In genomic region chr8:102554213-102554612, GRCm38 (mm10) we compare ENCODE assay signal across 11 mouse cellular contexts.
DNase-seq lines count a peak whose midpoint lies in the region; ATAC-seq and TF ChIP-seq lines count a peak whose summit lies in the region.
"Had no signal": no experiment of that assay in that cellular context is flagged by ENCODE, and none has a peak within 500 bp of the region (broad histone marks: within the 10 kb centered on the region; RNA-seq: fewer than 3 reads in every experiment).

No protein-coding gene starts in this region.

- no peaks in the 10 kb centered on the region for H3K36me3 ChIP-seq in heart, postnatal 0 days (replicated peaks; ENCODE audit: control insufficient read depth, insufficient read depth, low read length)
- no peaks in the 10 kb centered on the region for H3K36me3 ChIP-seq in embryonic facial prominence, embryonic 10.5 days (replicated peaks)
- no peaks in the 10 kb centered on the region for H3K36me3 ChIP-seq in embryonic facial prominence, embryonic 15.5 days
- no peaks in the 10 kb centered on the region for H3K36me3 ChIP-seq in lung, embryonic 15.5 days
- H3K36me3 ChIP-seq: hindbrain, embryonic 15.5 days had no signal

- no peak; the same call in 1 of the 2 replicates for TF ChIP-seq EP300 in heart, postnatal 0 days (IDR thresholded peaks at IDR 0.05; ENCODE audit: low read depth)

- no peak overlapping the region for H3K4me2 ChIP-seq in heart, postnatal 0 days (ENCODE audit: low read depth, low read length)
- H3K4me2 ChIP-seq in embryonic facial prominence, embryonic 15.5 days (replicated peaks), result no peak overlapping the region
- H3K4me2 ChIP-seq in lung, embryonic 15.5 days, result no peak overlapping the region; the same call in 1 of the 2 replicates
- H3K4me2 ChIP-seq: hindbrain, embryonic 15.5 days had no signal

- no peak overlapping the region for H3K9ac ChIP-seq in heart, postnatal 0 days (replicated peaks; ENCODE audit: low read depth, low read length)
- no peak overlapping the region for H3K9ac ChIP-seq in embryonic facial prominence, embryonic 15.5 days
- no peak overlapping the region for H3K9ac ChIP-seq in lung, embryonic 15.5 days
- H3K9ac ChIP-seq: hindbrain, embryonic 15.5 days had no signal

- H3K4me1 ChIP-seq in heart, postnatal 0 days (ENCODE audit: control insufficient read depth, insufficient read depth), result peaks cover 16% of the 10 kb centered on the region
- H3K4me1 ChIP-seq in embryonic facial prominence, embryonic 10.5 days, result peaks cover 15% of the 10 kb centered on the region
- H3K4me1 ChIP-seq in embryonic facial prominence, embryonic 15.5 days, result peaks cover 11% of the 10 kb centered on the region; the same call in 1 of the 2 replicates
- H3K4me1 ChIP-seq in lung, embryonic 15.5 days, result peaks cover 15% of the 10 kb centered on the region

- no peaks in the 10 kb centered on the region for H3K9me3 ChIP-seq in heart, postnatal 0 days (replicated peaks; ENCODE audit: control insufficient read depth, low read length)
- H3K9me3 ChIP-seq in embryonic facial prominence, embryonic 10.5 days, result no peaks in the 10 kb centered on the region
- no peaks in the 10 kb centered on the region for H3K9me3 ChIP-seq in embryonic facial prominence, embryonic 15.5 days (replicated peaks)
- no peaks in the 10 kb centered on the region for H3K9me3 ChIP-seq in lung, embryonic 15.5 days
- H3K9me3 ChIP-seq: hindbrain, embryonic 15.5 days had no signal

- no peak overlapping the region for H3K4me3 ChIP-seq in heart, postnatal 0 days (ENCODE audit: low read depth, low read length)
- no peak overlapping the region for H3K4me3 ChIP-seq in embryonic facial prominence, embryonic 10.5 days
- H3K4me3 ChIP-seq in embryonic facial prominence, embryonic 15.5 days (replicated peaks), result no peak overlapping the region
- no peak overlapping the region for H3K4me3 ChIP-seq in lung, embryonic 15.5 days
- H3K4me3 ChIP-seq: hindbrain, embryonic 15.5 days had no signal

- peak; percentile 57 for DNase-seq in heart, postnatal 0 days (ENCODE audit: low spot score)
- DNase-seq in heart, adult 18-20 months, result no peak
- DNase-seq in embryonic facial prominence, embryonic 10.5 days (ENCODE audit: low spot score), result peak; percentile 9
- no peak for DNase-seq in cerebellum, adult 11 months
- no peak for DNase-seq in thymus, postnatal 0 days (ENCODE audit: low spot score)
- DNase-seq: adrenal gland, adult 2 months; liver; spleen, adult 18-20 months had no signal

- 23% methylated on average over 6 of the region's 6 CpGs for WGBS in heart, postnatal 0 days
- 72% methylated on average over 6 of the region's 6 CpGs for WGBS in embryonic facial prominence, embryonic 10.5 days
- WGBS in embryonic facial prominence, embryonic 15.5 days, result 43% methylated on average over 6 of the region's 6 CpGs
- 19% methylated on average over 6 of the region's 6 CpGs for WGBS in lung, embryonic 15.5 days

- H3K27ac ChIP-seq in heart, postnatal 0 days (ENCODE audit: low read depth), result peak overlapping the region; percentile 71
- H3K27ac ChIP-seq in embryonic facial prominence, embryonic 10.5 days (replicated peaks), result peak overlapping the region; percentile 63; the same call in 1 of the 2 replicates
- peak overlapping the region; percentile 84 for H3K27ac ChIP-seq in embryonic facial prominence, embryonic 15.5 days (replicated peaks)
- peak overlapping the region; percentile 26 for H3K27ac ChIP-seq in lung, embryonic 15.5 days
- H3K27ac ChIP-seq: hindbrain, embryonic 15.5 days had no signal

- ATAC-seq in heart, postnatal 0 days (ENCODE audit: insufficient read depth, low read depth), result peak; percentile 86
- no peak for ATAC-seq in embryonic facial prominence, embryonic 15.5 days (ENCODE audit: insufficient number of reproducible peaks, low FRiP score, low TSS enrichment, low read depth)
- peak; percentile 66; the same call in 1 of the 2 replicates for ATAC-seq in lung, embryonic 15.5 days (ENCODE audit: borderline replicate concordance, extremely low read depth, low FRiP score, low TSS enrichment)

- no peak for TF ChIP-seq CTCF in heart, postnatal 0 days (IDR thresholded peaks at IDR 0.05; ENCODE audit: low read depth)

- no peaks in the 10 kb centered on the region for H3K27me3 ChIP-seq in heart, postnatal 0 days (ENCODE audit: control insufficient read depth, insufficient read depth, low read length)
- no peaks in the 10 kb centered on the region for H3K27me3 ChIP-seq in embryonic facial prominence, embryonic 10.5 days (replicated peaks; ENCODE audit: low read depth, poor library complexity, severe bottlenecking)
- H3K27me3 ChIP-seq in embryonic facial prominence, embryonic 15.5 days, result no peaks in the 10 kb centered on the region
- H3K27me3 ChIP-seq in lung, embryonic 15.5 days, result no peaks in the 10 kb centered on the region
- H3K27me3 ChIP-seq: hindbrain, embryonic 15.5 days had no signal

Comparison
In these comparisons a context has a peak if more than half of its experiments do, and no peak if none do; other contexts are left out.
1. DNase-seq: peak in heart, postnatal 0 days (single experiment) and embryonic facial prominence, embryonic 10.5 days (single experiment); none in heart, adult 18-20 months (0 of 2), cerebellum, adult 11 months (single experiment) and thymus, postnatal 0 days (single experiment).
2. H3K27ac ChIP-seq: peak in every context shown above with its lines; median percentile 84 in embryonic facial prominence, embryonic 15.5 days; 71 in heart, postnatal 0 days; 63 in embryonic facial prominence, embryonic 10.5 days; 26 in lung, embryonic 15.5 days.